Mouse (Mus musculus) cerebellum, adult 11 months (tissue): ENCODE measurements around the gene Ndufaf2.

Experiments used
- DNase-seq: peaks from one replicate; pipeline ENCODE4 v3.0.0; 2022

The Ndufaf2 gene

DNA sequence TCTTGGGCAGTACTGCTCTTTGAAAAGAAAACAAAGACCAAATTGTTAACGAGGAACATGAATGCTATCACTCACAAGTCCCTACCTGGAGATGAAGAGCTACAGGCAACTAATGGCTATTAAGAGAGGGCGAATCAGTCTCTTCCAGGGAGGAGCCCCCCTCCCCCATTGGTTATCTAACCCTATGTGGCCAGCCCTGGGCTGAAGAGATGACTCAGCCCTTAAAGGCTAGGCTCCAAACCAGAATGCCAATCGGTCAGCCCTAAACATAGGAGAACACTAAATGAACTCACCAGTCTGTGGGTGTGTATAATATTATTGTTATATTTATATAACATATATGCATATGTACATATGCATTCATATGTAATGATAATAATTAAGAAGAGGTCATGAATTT lies 132.6 kb downstream of the Ndufaf2 start:
- no peak for DNase-seq

DNA sequence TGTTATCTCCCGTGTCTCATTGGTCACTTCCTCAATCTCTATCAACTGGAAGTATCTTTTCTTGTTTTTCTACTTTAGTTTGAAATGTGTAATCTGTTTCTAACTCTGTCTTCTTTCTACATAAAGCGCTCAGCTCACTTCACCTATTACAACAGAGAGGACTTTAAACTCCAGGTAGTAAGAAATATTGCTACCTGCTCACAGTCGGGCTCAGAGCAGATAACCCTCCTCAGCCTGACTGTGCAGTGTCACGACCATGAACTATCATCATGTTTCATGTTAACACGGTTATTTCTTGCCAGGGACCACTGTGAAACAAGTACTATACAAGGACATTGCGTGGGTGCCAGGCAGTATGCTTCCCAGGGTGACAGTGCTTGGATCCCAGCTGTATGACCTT lies 141.1 kb downstream of the Ndufaf2 start:
- DNase-seq, result no peak

- DNase-seq, result no peak
Observed at GRCm38 (mm10) chr13:108015166-108015565, 143.3 kb downstream of the Ndufaf2 start.

GRCm38 (mm10) chr13:108013839-108014238 lies 144.6 kb downstream of the Ndufaf2 start:
- no peak for DNase-seq

DNA sequence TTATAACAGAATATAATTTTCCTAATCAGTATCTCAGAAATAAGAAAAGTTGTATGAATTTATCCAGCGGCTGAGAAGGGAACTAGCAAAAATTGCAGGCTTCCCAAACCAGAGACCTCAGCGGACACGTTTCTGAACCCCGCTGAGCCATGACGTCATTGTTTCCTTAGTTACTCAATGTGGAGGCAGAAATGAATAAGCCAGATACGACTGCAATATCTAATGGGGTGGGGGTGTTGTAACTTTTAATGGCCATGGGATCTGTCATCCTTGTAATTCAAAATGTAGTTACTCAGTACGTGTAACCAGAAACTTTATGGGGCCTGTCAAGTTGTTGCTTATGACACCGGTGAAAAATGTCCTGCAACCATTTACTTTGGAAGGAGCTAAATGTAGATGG lies 145.3 kb downstream of the Ndufaf2 start:
- no peak for DNase-seq

DNA sequence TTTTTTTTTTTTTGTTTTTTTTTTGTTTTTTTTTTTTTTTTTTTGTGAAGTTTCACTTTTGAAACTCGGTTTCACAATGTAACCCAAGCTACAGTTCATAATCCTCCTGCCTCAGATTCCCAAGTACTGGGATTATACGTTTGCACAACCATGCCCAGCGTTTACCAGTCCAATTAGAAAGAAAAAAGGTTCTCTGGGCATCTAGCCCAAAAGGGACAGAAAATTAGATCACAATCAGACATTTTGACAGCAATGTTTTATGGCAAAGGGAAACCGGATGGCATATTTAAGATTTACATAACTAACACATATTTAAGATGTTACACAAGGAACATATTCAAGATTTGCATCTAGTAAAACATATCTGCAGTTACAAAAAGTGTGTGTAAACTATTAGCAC lies 150.6 kb downstream of the Ndufaf2 start:
- no peak for DNase-seq

- no peak for DNase-seq
Observed at GRCm38 (mm10) chr13:107996301-107996700, 162.1 kb downstream of the Ndufaf2 start.

DNA sequence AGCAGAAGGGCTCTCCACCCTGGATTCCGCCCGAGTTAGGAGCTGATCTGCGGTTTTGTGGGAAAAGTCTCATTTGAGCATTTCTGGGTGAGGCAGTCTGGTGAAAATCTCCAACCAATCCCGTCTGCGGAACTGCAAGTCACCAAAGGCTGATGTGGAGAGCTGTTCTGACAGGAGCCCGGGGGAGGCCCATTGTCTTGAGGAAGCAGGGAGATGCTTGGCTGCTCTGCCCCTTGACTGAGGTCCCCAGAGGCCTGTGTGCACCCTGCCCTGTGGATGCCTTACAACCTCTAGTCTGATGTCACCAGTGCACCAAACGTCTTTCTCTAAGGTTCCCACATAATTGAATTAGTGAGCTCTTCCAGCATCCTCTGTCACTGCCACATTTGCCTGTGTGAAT lies 163.2 kb downstream of the Ndufaf2 start:
- DNase-seq, result no peak

DNA sequence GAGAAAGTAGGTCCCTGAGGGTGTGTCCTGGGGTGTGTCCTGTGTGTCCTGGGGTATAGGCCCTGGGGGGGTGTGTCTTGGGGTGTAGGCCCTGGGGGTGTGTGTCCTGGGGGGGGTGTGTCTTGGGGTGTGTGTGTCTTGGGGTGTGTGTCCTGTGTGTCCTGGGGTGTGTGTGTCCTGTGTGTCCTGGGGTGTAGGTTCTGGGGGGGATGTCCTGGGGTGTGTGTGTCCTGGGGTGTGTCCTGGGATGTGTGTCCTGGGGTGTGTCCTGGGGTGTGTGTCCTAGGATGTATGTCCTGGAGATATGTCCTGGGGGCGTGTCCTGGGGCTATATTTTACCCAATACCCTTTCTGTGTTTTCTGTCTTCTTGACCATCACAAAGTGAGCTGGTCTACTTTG lies 165.8 kb downstream of the Ndufaf2 start:
- no peak for DNase-seq

DNA sequence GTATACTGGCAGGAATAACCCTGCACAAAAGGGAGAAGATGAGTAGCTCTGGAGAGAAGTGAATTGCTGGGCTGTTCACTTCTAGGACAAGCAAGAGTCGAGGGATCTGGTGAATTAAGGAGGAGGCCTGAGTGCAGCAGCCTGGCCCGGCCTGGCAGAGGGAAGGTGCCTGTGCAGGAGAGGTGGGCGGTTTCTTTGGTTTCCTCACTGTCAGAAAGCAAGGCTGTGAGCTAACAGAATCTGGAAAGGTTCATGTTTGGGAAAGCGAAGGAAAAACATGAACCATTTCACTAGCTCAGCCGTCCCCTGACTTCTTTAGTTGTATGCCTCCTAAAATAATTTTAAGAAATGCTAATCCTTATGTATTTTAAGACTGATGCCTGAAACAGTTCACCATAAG lies 173.8 kb downstream of the Ndufaf2 start:
- no peak for DNase-seq

- DNase-seq, result no peak
Observed at GRCm38 (mm10) chr13:107984186-107984585, 174.2 kb downstream of the Ndufaf2 start.

GRCm38 (mm10) chr13:107983231-107983847 lies 175.1 kb downstream of the Ndufaf2 start:
- DNase-seq, result no peak

GRCm38 (mm10) chr13:107979461-107979860 lies 179.0 kb downstream of the Ndufaf2 start:
- no peak for DNase-seq

- no peak for DNase-seq
Observed at GRCm38 (mm10) chr13:107976886-107977656, 181.4 kb downstream of the Ndufaf2 start.

GRCm38 (mm10) chr13:107972451-107972850 lies 186.0 kb downstream of the Ndufaf2 start:
- no peak for DNase-seq

DNA sequence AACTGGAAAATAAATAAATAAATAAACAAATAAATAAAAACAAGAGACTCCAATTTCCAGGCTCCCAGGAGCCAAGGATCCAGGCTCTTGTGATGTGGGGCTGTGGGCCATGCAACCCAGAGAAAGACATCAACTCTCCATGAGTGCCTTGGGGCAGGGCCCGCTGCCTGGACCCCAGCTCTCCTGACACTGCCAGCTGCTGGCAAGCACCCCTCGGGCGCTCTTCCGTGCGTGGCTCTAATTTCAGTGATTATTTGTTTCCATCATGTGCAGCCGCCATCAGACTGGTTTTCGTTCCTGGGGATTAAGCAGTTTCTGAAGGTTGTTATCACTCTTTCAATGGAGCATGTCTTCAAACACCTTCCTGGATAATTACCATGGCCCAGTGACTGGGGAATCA lies 186.6 kb downstream of the Ndufaf2 start:
- no peak for DNase-seq

GRCm38 (mm10) chr13:107970422-107971142 lies 187.8 kb downstream of the Ndufaf2 start:
- no peak for DNase-seq

DNA sequence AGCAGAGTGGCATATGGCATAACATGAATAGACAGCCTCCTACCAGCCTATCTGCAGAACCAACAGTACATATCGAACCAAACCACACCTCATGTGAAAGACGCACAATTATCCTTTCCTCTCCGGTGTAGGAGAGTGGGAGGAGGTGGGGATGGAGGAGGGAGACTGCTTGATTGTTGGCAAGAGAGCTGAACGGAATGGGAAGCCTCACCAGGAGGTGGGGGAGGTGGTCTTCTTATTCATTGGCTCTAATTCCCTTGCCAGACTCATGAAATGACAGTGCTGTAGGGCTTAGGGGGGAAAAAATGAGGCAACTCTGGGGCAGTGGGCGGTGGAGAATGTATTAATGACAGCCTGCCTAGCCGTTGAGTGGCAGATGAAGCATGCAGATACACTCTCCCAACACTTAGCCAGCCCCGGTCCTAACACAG lies 188.4 kb downstream of the Ndufaf2 start:
- no peak for DNase-seq

GRCm38 (mm10) chr13:107964616-107965015 lies 193.8 kb downstream of the Ndufaf2 start:
- DNase-seq, result no peak

- DNase-seq, result no peak
Observed at GRCm38 (mm10) chr13:107963471-107963870, 195.0 kb downstream of the Ndufaf2 start.

DNA sequence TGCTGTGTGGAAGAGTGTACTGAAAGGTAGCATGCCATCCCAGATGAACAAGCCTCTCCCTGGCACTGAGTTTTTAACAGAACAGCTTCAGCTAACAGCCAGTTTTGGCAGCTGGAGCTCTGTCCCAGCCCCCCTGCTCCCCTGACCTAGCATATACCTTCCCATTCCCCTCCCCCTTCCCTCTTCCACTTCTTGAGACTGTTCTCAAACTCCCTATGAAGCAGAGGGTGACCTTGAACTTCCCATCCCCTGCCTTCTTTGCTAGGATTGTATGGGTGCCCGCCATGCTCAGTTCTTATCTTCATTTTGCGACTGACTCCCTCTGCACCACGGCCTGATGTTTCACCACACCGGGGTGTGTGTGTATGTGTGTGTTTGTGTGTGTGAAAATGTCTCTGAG lies 195.7 kb downstream of the Ndufaf2 start:
- DNase-seq, result no peak

DNA sequence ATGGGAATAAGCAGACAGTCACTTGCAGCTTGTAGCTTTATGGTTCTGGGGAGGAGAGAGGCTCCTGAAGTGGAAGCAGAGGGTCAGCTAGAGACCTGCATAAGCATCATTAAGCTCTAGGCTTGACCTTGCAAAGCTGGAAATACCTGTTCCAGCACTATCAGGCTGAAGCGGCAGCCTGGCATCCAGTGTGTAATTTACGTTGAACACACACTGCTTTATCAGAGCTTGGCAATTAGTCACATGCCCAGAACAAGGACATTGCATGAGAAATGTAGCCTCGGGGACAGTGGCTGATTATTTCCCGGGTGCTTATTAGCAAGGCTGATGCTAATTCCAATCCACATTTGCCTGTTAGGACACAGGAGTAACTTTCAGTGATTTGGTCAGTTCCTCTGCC lies 196.5 kb downstream of the Ndufaf2 start:
- no peak for DNase-seq

GRCm38 (mm10) chr13:107961501-107961900 lies 196.9 kb downstream of the Ndufaf2 start:
- no peak for DNase-seq

DNA sequence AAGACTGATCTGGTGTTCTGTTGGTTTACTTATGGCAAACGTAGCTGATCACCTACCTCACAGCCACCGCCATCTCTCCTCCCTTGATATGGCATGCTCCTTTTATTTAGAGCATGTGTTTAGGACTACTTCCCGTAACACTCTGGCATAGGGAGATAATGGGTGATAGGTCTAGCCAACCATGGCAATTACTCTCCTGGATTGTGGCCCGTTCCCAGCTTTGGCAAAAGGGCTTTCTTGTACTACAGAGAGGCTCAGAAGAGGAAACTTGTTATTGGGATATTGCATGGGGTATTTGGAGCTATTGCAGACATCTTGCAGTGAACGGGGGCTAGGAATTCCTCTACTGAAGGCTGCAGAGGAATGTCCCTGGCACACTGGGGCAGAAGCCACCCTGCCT lies 197.9 kb downstream of the Ndufaf2 start:
- DNase-seq, result no peak
